Mouse (Mus musculus): ENCODE results near the gene Fam20a.

DNA sequence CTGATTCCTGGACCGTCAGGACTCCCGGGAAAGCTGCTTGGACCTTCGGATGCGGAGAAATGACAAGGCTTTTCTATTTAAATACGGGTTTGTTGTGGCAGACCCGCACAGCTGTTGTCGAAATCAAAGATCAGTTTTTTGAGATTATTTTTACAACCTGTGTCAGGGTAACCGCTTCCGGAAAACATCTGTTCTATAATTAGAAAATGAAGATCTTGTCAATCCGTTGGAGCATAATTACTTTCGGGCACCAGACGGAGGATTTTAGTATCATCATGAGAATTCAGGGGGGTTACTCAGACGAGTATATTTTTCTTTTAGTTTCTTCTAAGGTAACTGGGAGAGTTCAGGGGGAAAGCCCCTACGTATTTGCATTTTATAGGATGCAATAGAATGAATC is 48.1 kb upstream of the Fam20a start:
- TF ChIP-seq POLR2AphosphoS2 (IDR thresholded peaks at IDR 0.05; ENCODE audit: low read length), result no peak
- TF ChIP-seq EP300 (IDR thresholded peaks at IDR 0.05; ENCODE audit: low read depth in 1 of 2, low read length in 2 of 2), result no peak
- TF ChIP-seq ETS1 (IDR thresholded peaks at IDR 0.05; ENCODE audit: low read depth, low read length), result no peak
- TF ChIP-seq CTCF (IDR thresholded peaks at IDR 0.05 in 2 of 3, conservative IDR thresholded peaks at IDR 0.05 in 1 of 3; ENCODE audit: control insufficient read depth in 1 of 3, insufficient read depth in 1 of 3, low read depth in 2 of 3, low read length in 3 of 3, poor library complexity in 1 of 3, severe bottlenecking in 1 of 3), result no peak
- TF ChIP-seq GATA1 (IDR thresholded peaks at IDR 0.05; ENCODE audit: low read depth, low read length), result no peak
- TF ChIP-seq MAZ (IDR thresholded peaks at IDR 0.05; ENCODE audit: low read depth, low read length), result no peak
- no peak for TF ChIP-seq ZNF384 (IDR thresholded peaks at IDR 0.05; ENCODE audit: low read depth, low read length)
- TF ChIP-seq GABPA (IDR thresholded peaks at IDR 0.05; ENCODE audit: low read depth, low read length), result no peak
- TF ChIP-seq POLR2A (IDR thresholded peaks at IDR 0.05; ENCODE audit: control insufficient read depth in 1 of 2, insufficient read depth in 1 of 2, low read depth in 1 of 2, low read length in 2 of 2, poor library complexity in 1 of 2), result no peak
- no peak for TF ChIP-seq CHD1 (IDR thresholded peaks at IDR 0.05; ENCODE audit: low read depth, low read length)
- TF ChIP-seq JUND (IDR thresholded peaks at IDR 0.05; ENCODE audit: low read depth, low read length), result no peak
